Mouse (Mus musculus) hindbrain, embryonic 15.5 days (tissue): ENCODE data around the gene Snap91. TPM values are rescaled to one million over a fixed set of nuclear protein-coding genes. Genes with fewer than 3 reads are reported as not detected.

Experiments
- ATAC-seq: fragments of 200-750 bp; cut with Nextera tagmentation; 2 replicates; pipeline ENCODE4 v1.8.0; 2017; ENCODE audit warnings: low read depth, moderate number of reproducible peaks, moderate TSS enrichment; ENCODE audit not compliant: low FRiP score
- H3K27ac ChIP-seq: fragments of 300-500 bp; sonication (generic); replicated peaks from 2 replicates; pipeline ENCODE4 v1.5.1; 2015; ENCODE audit warnings: mild to moderate bottlenecking, inconsistent platforms
- H3K27me3 ChIP-seq: fragments of 300-500 bp; sonication (generic); 2 replicates; pipeline ENCODE4 v1.6.1; 2015; ENCODE audit warnings: control low read depth, inconsistent platforms
- H3K36me3 ChIP-seq: fragments of 300-500 bp; sonication (generic); 2 replicates; pipeline ENCODE4 v1.6.1; 2015; ENCODE audit warnings: control low read depth, inconsistent platforms
- H3K4me1 ChIP-seq: fragments of 300-500 bp; sonication (generic); replicated peaks from 2 replicates; pipeline ENCODE4 v1.6.1; 2015; ENCODE audit warnings: control low read depth, inconsistent platforms
- H3K4me2 ChIP-seq: fragments of 300-500 bp; sonication (generic); 2 replicates; pipeline ENCODE4 v1.6.1; 2015; ENCODE audit warnings: moderate library complexity, mild to moderate bottlenecking, inconsistent platforms
- H3K4me3 ChIP-seq: fragments of 300-500 bp; sonication (generic); 2 replicates; pipeline ENCODE4 v1.5.1; 2015; ENCODE audit warnings: mild to moderate bottlenecking, inconsistent platforms
- H3K9ac ChIP-seq: fragments of 300-500 bp; sonication (generic); 2 replicates; pipeline ENCODE4 v1.6.1; 2015; ENCODE audit warnings: inconsistent platforms
- H3K9me3 ChIP-seq: fragments of 300-500 bp; sonication (generic); 2 replicates; pipeline ENCODE4 v1.6.1; 2016; ENCODE audit warnings: control low read depth, inconsistent platforms
- WGBS: fragments of 180-500 bp; shearing (Covaris S2); methylation state at CpG from one replicate; pipeline ENCODE4 v1.1.7; 2015; 5-methylcytosine and 5-hydroxymethylcytosine counted together
- polyA plus RNA-seq: library from polyadenylated mRNA; unstranded; fragments of >200 nt; fragmentation: Nextera tagmentation; extraction: Ambion mirVana; gene quantifications from 2 replicates; pipeline ENCODE4 v1.2.1, GENCODE M21; 2015

Gene Snap91
- polyA plus RNA-seq, 1 experiment from 2014 or later, result 164 TPM

DNA sequence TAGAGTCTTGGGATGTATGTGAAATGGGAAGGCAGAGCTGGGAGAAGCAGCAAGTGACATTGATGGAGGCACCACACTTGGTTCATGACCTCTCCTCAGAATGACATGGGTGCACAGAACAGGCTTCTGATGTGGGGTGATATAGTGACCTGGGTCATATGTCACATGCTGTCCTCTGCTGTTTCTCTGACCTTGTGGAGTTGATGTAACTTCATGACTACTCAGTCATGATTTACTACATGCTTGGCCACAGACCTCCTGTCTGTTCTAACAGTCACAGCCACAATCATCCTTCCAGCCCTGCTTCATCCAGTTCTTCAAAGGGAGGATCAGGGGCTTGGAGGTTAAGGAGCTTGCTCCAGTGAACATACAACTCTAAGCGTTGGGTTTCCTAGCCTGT lies 142.4 kb downstream of the Snap91 start:
- H3K36me3 ChIP-seq, result no peaks in the 10 kb centered on the region
- H3K27ac ChIP-seq, result no peak overlapping the region
- WGBS, result 92% methylated on average over 1 of the region's 1 CpGs
- H3K4me3 ChIP-seq, result no peak overlapping the region
- ATAC-seq, result no peak
- H3K4me2 ChIP-seq, result no peak overlapping the region
- no peaks in the 10 kb centered on the region for H3K9me3 ChIP-seq
- peaks cover 3% of the 10 kb centered on the region for H3K4me1 ChIP-seq
- H3K9ac ChIP-seq, result no peak overlapping the region
- H3K27me3 ChIP-seq, result no peaks in the 10 kb centered on the region

DNA sequence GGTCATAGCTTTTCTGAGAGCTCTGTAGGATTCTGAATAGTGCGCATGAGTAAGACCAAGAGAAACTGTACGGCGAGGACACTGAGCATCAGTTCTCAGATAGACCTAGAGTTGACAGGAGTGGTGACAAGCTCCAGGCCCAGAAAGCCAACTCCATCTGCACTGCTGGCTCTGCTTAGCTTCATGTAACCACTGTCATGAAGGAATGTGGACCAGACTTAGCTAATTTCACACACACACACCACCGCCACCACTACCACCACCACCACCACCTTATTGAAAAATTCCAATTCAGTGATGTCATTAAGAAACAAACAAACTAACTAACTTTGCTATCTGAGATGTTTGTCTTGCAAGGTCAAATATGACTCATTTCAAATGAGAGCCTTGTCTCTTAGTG lies 143.5 kb downstream of the Snap91 start:
- no peak overlapping the region for H3K27ac ChIP-seq
- 95% methylated on average over 4 of the region's 4 CpGs for WGBS
- H3K36me3 ChIP-seq, result no peaks in the 10 kb centered on the region
- no peak overlapping the region for H3K4me3 ChIP-seq
- no peak overlapping the region for H3K9ac ChIP-seq
- H3K4me1 ChIP-seq, result no peaks in the 10 kb centered on the region
- no peaks in the 10 kb centered on the region for H3K9me3 ChIP-seq
- H3K4me2 ChIP-seq, result no peak overlapping the region
- no peak for ATAC-seq
- no peaks in the 10 kb centered on the region for H3K27me3 ChIP-seq

DNA sequence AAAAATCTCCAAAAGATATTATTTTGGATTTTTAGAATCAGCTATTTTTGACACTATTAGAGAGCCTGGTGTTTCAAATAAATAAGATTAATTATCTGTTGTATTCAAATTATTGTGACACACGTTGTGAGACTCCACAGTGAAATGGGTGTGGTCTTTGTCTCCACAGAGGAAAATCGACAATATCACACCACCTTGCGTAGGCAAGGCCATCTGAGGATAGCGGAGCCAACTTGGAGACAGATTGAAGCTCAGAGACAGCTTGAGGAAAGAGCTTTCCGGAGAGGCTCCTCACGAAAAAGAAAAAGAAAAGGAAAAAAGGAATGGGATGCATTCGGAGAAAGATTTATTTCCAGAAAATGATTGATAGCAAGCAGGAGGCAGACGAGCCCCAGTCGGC lies 145.7 kb downstream of the Snap91 start:
- H3K27me3 ChIP-seq, result no peaks in the 10 kb centered on the region
- ATAC-seq, result no peak
- H3K4me2 ChIP-seq, result no peak overlapping the region
- H3K27ac ChIP-seq, result no peak overlapping the region
- H3K4me1 ChIP-seq, result no peaks in the 10 kb centered on the region
- no peaks in the 10 kb centered on the region for H3K36me3 ChIP-seq
- 74% methylated on average over 9 of the region's 9 CpGs for WGBS
- no peak overlapping the region for H3K9ac ChIP-seq
- H3K9me3 ChIP-seq, result no peaks in the 10 kb centered on the region
- H3K4me3 ChIP-seq, result no peak overlapping the region

DNA sequence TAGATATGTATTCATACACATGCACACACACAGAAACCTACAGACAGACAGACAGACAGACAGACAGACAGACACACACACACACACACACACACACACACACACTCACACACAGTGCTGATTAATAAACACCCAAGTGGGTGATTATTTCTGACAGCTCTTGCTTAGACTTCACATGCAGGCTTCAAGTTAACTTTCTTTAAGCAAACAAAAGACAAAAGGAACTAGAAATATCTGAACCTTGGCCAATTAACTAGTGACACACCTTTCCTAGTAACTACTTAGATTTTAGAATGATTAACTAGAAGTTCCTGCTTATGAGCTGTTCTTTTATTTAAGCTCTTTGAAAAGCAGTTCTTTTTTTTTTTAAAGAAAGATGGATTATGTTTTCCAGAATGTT lies 146.1 kb downstream of the Snap91 start:
- H3K9ac ChIP-seq, result no peak overlapping the region
- no peaks in the 10 kb centered on the region for H3K9me3 ChIP-seq
- no peak for ATAC-seq
- H3K27ac ChIP-seq, result no peak overlapping the region
- H3K4me2 ChIP-seq, result no peak overlapping the region
- H3K36me3 ChIP-seq, result no peaks in the 10 kb centered on the region
- no peaks in the 10 kb centered on the region for H3K27me3 ChIP-seq
- H3K4me1 ChIP-seq, result no peaks in the 10 kb centered on the region
- no peak overlapping the region for H3K4me3 ChIP-seq

DNA sequence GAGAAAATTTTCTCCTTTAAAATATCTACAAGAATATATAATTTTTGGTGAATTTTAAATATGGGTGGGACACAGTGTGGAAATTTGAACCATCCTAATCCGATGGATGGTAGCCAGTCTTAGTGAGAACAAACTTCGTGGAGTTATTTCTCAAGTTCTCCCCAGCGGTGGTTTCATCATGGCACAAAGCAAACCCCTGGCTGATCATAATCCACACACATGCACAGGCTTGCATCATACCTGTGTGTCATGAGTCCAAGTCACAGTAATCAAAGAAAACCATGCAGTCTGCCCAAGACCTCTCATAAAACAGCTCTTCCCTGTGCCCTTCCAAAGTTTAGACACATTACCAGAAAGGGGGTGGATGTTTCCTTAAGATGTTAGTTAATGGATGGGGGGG lies 150.6 kb downstream of the Snap91 start:
- Histone ChIP-seq H3K4me3 (no peak overlapping the region), H3K9me3 (no peaks in the 10 kb centered on the region), H3K4me2 (no peak overlapping the region), H3K36me3 (no peaks in the 10 kb centered on the region), H3K27me3 (no peaks in the 10 kb centered on the region), H3K9ac (no peak overlapping the region), H3K4me1 (peaks cover 6% of the 10 kb centered on the region; the same call in 1 of the 2 replicates), H3K27ac (no peak overlapping the region)
- ATAC-seq, result no peak
- WGBS, result 92% methylated on average over 3 of the region's 3 CpGs

DNA sequence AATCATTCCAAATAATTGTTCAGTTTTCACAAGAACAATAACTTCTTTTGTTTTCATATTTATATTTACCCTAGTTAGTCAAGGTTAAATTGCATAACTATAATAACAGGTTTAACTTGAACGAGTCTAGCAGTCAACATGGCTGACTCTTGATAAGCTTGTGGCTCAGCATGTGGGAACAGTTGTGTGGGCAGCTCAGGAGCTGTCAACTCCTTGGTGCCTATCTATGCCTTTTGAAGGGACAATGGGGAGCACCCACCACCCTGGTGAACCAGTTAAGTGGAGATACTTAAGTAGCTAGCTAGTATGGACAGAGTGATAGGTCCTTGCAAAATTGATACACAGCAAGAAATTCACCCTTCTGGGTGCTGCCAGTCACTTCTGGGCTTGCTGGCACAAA lies 151.4 kb downstream of the Snap91 start:
- Histone ChIP-seq H3K27me3 (no peaks in the 10 kb centered on the region), H3K27ac (no peak overlapping the region), H3K4me1 (peaks cover 6% of the 10 kb centered on the region; the same call in 1 of the 2 replicates), H3K36me3 (no peaks in the 10 kb centered on the region), H3K9me3 (no peaks in the 10 kb centered on the region), H3K4me3 (no peak overlapping the region), H3K9ac (no peak overlapping the region), H3K4me2 (no peak overlapping the region)
- WGBS, result 66% methylated on average over 1 of the region's 1 CpGs
- ATAC-seq, result no peak

DNA sequence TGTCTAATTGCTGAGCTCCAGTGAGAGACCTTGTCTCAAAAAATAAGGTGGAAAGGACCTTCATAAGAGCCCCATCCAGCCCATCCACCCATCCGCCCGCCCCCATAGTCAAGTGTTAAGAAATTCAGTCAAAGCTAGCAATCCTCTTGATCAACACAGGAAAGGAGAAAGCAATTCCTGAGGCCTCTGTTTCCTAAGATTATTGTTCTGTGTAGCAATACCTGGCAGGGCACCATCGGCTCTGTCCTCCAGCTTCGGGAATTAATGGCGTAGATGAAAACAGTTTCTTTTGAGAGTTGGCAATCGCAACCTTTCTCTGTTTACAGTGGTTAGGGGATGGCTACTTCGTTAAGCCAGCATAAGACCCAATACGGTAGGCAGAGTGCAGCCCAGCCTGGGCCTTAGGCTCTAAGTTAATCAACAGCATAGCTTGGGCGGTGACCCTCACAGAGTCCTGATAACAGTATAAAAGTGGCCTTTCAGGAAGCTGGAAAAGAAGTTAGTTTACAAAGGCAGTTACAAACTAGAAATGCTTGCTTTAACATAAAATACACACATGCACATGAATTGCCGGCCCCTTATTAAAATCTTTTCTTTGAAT lies 152.1 kb downstream of the Snap91 start:
- H3K27ac ChIP-seq, result no peak overlapping the region
- H3K4me1 ChIP-seq, result peaks cover 6% of the 10 kb centered on the region; the same call in 1 of the 2 replicates
- no peak for ATAC-seq
- H3K9me3 ChIP-seq, result no peaks in the 10 kb centered on the region
- no peaks in the 10 kb centered on the region for H3K27me3 ChIP-seq
- H3K4me2 ChIP-seq, result no peak overlapping the region
- WGBS, result 92% methylated on average over 10 of the region's 10 CpGs
- H3K4me3 ChIP-seq, result no peak overlapping the region
- no peak overlapping the region for H3K9ac ChIP-seq
- no peaks in the 10 kb centered on the region for H3K36me3 ChIP-seq

DNA sequence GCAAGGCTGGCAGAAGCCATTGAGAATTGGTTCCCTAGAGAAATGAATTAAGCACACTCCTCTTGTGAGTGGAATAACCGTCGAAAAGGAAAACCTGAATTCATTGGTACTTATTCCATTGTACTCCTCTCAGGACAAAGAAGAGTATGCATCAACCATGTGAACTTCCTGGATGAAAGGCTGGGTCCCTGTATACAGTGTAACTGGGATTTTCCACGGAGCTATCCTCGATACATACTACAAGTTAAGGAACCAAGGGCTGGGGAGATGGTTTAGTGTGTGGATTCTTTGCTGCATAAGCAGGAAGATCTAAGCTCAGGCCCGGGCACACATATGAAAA lies 154.1 kb downstream of the Snap91 start:
- WGBS, result 71% methylated on average over 5 of the region's 5 CpGs
- no peak overlapping the region for H3K4me3 ChIP-seq
- H3K4me1 ChIP-seq, result peaks cover 6% of the 10 kb centered on the region; the same call in 1 of the 2 replicates
- ATAC-seq, result peak; percentile 40
- no peak overlapping the region for H3K27ac ChIP-seq
- no peak overlapping the region for H3K9ac ChIP-seq
- no peaks in the 10 kb centered on the region for H3K27me3 ChIP-seq
- no peak overlapping the region for H3K4me2 ChIP-seq
- H3K9me3 ChIP-seq, result no peaks in the 10 kb centered on the region
- no peaks in the 10 kb centered on the region for H3K36me3 ChIP-seq

DNA sequence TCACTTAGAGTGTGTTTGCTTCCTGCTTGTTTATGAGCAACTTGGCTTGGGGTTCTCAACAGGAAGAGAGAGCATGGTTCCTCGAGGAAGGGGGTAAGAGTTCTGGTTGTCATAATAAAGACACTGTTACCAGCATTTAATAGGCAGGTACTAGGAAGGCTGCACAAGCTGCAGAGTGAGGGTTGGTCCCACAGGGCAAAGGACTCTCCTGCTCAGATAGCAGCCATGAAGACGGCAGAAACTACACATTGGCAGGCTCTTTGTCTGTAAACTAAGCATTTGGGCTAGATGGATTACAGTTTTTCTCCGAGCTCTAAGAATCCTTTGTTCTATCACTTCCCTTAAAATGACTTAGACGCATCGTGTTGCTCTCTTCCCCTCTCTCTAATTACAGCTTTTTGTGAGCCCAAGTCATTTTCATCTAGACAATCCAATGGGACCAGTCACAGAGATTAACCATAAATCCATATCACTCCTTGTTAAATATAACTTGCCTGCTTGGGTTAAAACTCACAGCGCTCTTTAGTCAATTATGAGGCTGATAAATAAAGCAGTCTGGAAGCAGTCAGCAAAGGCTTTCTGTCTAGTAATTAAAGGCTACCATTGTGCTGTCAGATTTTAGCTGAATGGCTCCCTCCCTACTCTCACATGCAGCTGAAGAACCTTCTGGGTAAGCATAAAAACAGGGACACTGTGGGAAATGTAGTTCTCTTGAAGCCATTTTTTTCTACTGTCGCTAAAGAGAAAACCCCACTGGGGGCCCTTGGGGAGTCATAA lies 154.7 kb downstream of the Snap91 start:
- Histone ChIP-seq H3K4me2 (peak overlapping the region; percentile 12; the same call in 1 of the 2 replicates), H3K9me3 (no peaks in the 10 kb centered on the region), H3K27ac (peak overlapping the region; percentile 61), H3K9ac (no peak overlapping the region), H3K27me3 (no peaks in the 10 kb centered on the region), H3K4me3 (no peak overlapping the region), H3K36me3 (no peaks in the 10 kb centered on the region), H3K4me1 (peaks cover 6% of the 10 kb centered on the region; the same call in 1 of the 2 replicates)
- ATAC-seq, result peak; percentile 72
- 47% methylated on average over 7 of the region's 7 CpGs for whole genome bisulfite sequencing

DNA sequence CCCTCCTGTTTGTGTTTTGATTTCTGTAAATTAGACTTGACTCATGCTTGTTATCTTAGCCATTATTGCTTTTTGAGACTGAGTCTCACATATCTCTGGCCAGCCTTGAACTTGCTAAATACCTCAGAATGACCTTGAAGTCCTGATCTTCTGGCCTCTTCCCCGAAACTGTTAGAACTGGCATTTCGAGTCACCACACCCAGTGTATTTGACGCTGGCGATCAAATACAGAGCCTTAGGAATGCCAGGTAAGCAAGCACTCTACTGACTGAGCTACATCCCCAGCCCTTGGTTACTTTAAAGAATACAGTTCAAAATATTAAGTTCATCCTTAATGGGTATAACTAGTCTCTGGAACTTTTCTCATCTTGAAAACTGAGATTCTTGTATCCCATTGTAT lies 155.4 kb downstream of the Snap91 start:
- Histone ChIP-seq H3K4me3 (no peak overlapping the region), H3K4me1 (peaks cover 6% of the 10 kb centered on the region; the same call in 1 of the 2 replicates), H3K4me2 (no peak overlapping the region), H3K27ac (no peak overlapping the region), H3K9ac (no peak overlapping the region), H3K27me3 (no peaks in the 10 kb centered on the region), H3K36me3 (no peaks in the 10 kb centered on the region), H3K9me3 (no peaks in the 10 kb centered on the region)
- 96% methylated on average over 4 of the region's 4 CpGs for WGBS
- ATAC-seq, result no peak

DNA sequence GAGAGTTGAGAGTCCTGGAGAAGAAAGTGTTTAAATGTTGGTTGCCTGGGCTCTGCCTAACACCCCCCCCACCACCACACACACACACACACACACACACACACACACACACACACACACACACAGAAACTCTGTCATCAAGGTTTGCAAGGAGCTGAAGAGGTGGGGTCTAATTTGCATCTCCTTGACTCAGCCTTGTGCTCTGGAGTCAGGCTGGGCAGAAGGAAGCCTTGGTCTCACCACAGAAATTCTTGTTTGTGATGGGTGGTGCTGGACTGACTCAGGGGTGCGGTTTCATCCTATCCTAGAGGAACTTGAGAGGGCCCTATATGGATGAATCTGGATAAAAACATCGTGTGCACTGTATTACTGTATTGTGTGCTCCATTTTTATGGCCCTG lies 159.7 kb downstream of the Snap91 start:
- Histone ChIP-seq H3K9ac (no peak overlapping the region), H3K36me3 (no peaks in the 10 kb centered on the region), H3K9me3 (no peaks in the 10 kb centered on the region), H3K4me3 (no peak overlapping the region), H3K27me3 (no peaks in the 10 kb centered on the region), H3K27ac (no peak overlapping the region), H3K4me1 (peaks cover 4% of the 10 kb centered on the region; the same call in 1 of the 2 replicates), H3K4me2 (no peak overlapping the region)
- no peak for ATAC-seq
- 88% methylated on average over 2 of the region's 2 CpGs for WGBS

DNA sequence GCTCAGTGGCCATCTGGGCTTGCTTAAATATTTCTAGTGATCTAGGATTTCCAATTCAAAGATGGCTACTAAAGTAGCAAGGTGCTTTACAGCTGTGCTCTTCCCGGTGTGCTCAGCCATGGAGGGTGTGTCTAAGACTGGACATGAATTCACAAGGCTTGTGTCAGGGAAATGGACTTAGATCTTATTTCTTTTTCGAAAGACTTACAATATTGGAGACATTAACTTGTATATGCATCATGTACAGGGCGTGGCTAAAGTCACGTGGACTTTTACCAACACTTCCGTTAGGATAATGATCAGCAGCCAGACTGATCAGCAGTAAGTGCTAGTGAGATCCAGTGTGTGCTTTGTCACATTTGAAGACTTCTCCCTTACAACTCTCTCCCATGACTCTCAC lies 160.2 kb downstream of the Snap91 start:
- H3K4me3 ChIP-seq, result no peak overlapping the region
- H3K36me3 ChIP-seq, result no peaks in the 10 kb centered on the region
- WGBS, result 91% methylated on average over 5 of the region's 5 CpGs
- H3K4me2 ChIP-seq, result no peak overlapping the region
- no peak for ATAC-seq
- H3K4me1 ChIP-seq, result no peaks in the 10 kb centered on the region
- H3K27ac ChIP-seq, result no peak overlapping the region
- H3K9ac ChIP-seq, result no peak overlapping the region
- no peaks in the 10 kb centered on the region for H3K9me3 ChIP-seq
- no peaks in the 10 kb centered on the region for H3K27me3 ChIP-seq

DNA sequence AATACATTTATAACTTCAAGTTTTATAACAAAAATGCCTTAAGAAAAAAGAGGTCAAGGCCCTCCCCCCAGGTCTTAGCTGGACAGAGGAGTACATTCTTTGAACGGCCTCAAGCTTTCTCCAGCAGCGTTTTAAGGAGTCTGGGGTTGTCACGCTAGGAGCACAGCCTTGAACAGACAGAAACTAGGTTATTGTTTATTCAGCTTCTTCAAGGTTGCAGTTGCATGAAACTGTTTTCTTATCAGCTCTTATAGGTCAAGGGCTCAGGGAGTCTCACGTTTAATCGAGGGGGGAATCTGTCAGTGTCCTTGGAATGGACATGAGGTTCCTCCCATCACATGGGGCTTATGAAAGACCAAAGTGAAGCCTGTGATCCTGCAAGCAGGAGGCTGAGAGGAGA lies 163.3 kb downstream of the Snap91 start:
- no peaks in the 10 kb centered on the region for H3K27me3 ChIP-seq
- no peak overlapping the region for H3K4me3 ChIP-seq
- no peak for ATAC-seq
- no peak overlapping the region for H3K27ac ChIP-seq
- no peaks in the 10 kb centered on the region for H3K4me1 ChIP-seq
- no peak overlapping the region for H3K4me2 ChIP-seq
- no peak overlapping the region for H3K9ac ChIP-seq
- no peaks in the 10 kb centered on the region for H3K9me3 ChIP-seq
- no peaks in the 10 kb centered on the region for H3K36me3 ChIP-seq
- WGBS, result 76% methylated on average over 5 of the region's 5 CpGs
